Mouse (Mus musculus) limb, embryonic 12.5 days (tissue): ENCODE measurements around the gene Sp7. TPM values are rescaled to one million over a fixed set of nuclear protein-coding genes. Genes with fewer than 3 reads are reported as not detected.

Experiments used
- ATAC-seq: fragments of 200-750 bp; cut with Nextera tagmentation; 2 replicates; pipeline ENCODE4 v1.8.0; 2017; ENCODE audit warnings: low read depth, moderate TSS enrichment; ENCODE audit not compliant: insufficient number of reproducible peaks, insufficient read depth, low FRiP score, low TSS enrichment
- H3K27ac ChIP-seq: fragments of 300-500 bp; sonication (generic); 2 replicates; pipeline ENCODE4 v1.5.1; 2016; ENCODE audit warnings: mild to moderate bottlenecking, moderate library complexity
- H3K27me3 ChIP-seq: fragments of 300-500 bp; sonication (generic); 2 replicates; pipeline ENCODE4 v1.6.1; 2016; ENCODE audit warnings: mild to moderate bottlenecking, moderate library complexity
- H3K36me3 ChIP-seq: fragments of 300-500 bp; sonication (generic); 2 replicates; pipeline ENCODE4 v1.6.1; 2016; ENCODE audit warnings: mild to moderate bottlenecking, moderate library complexity
- H3K4me1 ChIP-seq: fragments of 300-500 bp; sonication (generic); replicated peaks from 2 replicates; pipeline ENCODE4 v1.6.1; 2016
- H3K4me2 ChIP-seq: fragments of 300-500 bp; sonication (generic); 2 replicates; pipeline ENCODE4 v1.6.1; 2016; ENCODE audit warnings: mild to moderate bottlenecking, moderate library complexity
- H3K4me3 ChIP-seq: fragments of 300-500 bp; sonication (generic); replicated peaks from 2 replicates; pipeline ENCODE4 v1.5.1; 2016; ENCODE audit warnings: mild to moderate bottlenecking
- H3K9ac ChIP-seq: fragments of 300-500 bp; sonication (generic); replicated peaks from 2 replicates; pipeline ENCODE4 v1.6.1; 2016; ENCODE audit warnings: mild to moderate bottlenecking, moderate library complexity
- H3K9me3 ChIP-seq: fragments of 300-500 bp; sonication (generic); 2 replicates; pipeline ENCODE4 v1.6.1; 2016; ENCODE audit warnings: mild to moderate bottlenecking, moderate library complexity
- WGBS: fragments of 180-500 bp; shearing (Covaris S2); methylation state at CpG from one replicate; pipeline ENCODE4 v1.1.7; 2016; 5-methylcytosine and 5-hydroxymethylcytosine counted together
- polyA plus RNA-seq: library from polyadenylated mRNA; unstranded; fragments of >200 nt; fragmentation: Nextera tagmentation; extraction: Ambion mirVana; gene quantifications from 2 replicates; pipeline ENCODE4 v1.2.1, GENCODE M21; 2016

The Sp7 gene
- polyA plus RNA-seq, 1 experiment from 2014 or later, result 3.1 TPM

- H3K9ac ChIP-seq, result no peak overlapping the region
- no peaks in the 10 kb centered on the region for H3K27me3 ChIP-seq
- no peak overlapping the region for H3K4me3 ChIP-seq
- H3K36me3 ChIP-seq, result no peaks in the 10 kb centered on the region
- H3K9me3 ChIP-seq, result no peaks in the 10 kb centered on the region
- WGBS, result 86% methylated on average over 6 of the region's 6 CpGs
- H3K4me2 ChIP-seq, result no peak overlapping the region
- H3K4me1 ChIP-seq, result no peaks in the 10 kb centered on the region
- H3K27ac ChIP-seq, result no peak overlapping the region
- ATAC-seq, result no peak
These were observed 16.7 kb upstream of the Sp7 start for GRCm38 (mm10) chr15:102383671-102384070.

GRCm38 (mm10) chr15:102381575-102381974 is 14.6 kb upstream of the Sp7 start:
- 1% methylated on average over 7 of the region's 7 CpGs for WGBS
- H3K4me1 ChIP-seq, result peaks cover 18% of the 10 kb centered on the region
- H3K27me3 ChIP-seq, result no peaks in the 10 kb centered on the region
- no peak overlapping the region for H3K27ac ChIP-seq
- H3K4me3 ChIP-seq, result no peak overlapping the region
- H3K9me3 ChIP-seq, result no peaks in the 10 kb centered on the region
- H3K9ac ChIP-seq, result no peak overlapping the region
- no peaks in the 10 kb centered on the region for H3K36me3 ChIP-seq
- ATAC-seq, result 0 out of 2 replicates have a peak, but pooled peaks have one; percentile 57
- H3K4me2 ChIP-seq, result no peak overlapping the region

GRCm38 (mm10) chr15:102377810-102378262 is 10.9 kb upstream of the Sp7 start:
- ATAC-seq, result no peak
- Histone ChIP-seq H3K36me3 (no peaks in the 10 kb centered on the region), H3K4me1 (peaks cover 24% of the 10 kb centered on the region), H3K27ac (peak overlapping the region; percentile 93), H3K9me3 (no peaks in the 10 kb centered on the region), H3K4me2 (peak overlapping the region; percentile 91), H3K4me3 (peak overlapping the region; percentile 62), H3K27me3 (no peaks in the 10 kb centered on the region), H3K9ac (peak overlapping the region; percentile 19; the same call in 1 of the 2 replicates)
- WGBS, result 2% methylated on average over 10 of the region's 10 CpGs

GRCm38 (mm10) chr15:102377163-102377543 is 10.2 kb upstream of the Sp7 start:
- no peak; the same call in 1 of the 2 replicates for ATAC-seq
- under 1% methylated on average over 7 of the region's 7 CpGs for WGBS
- Histone ChIP-seq H3K4me1 (peaks cover 24% of the 10 kb centered on the region), H3K36me3 (no peaks in the 10 kb centered on the region), H3K4me2 (peak overlapping the region; percentile 91), H3K9me3 (no peaks in the 10 kb centered on the region), H3K4me3 (peak overlapping the region; percentile 62), H3K9ac (peak overlapping the region; percentile 81), H3K27ac (peak overlapping the region; percentile 93), H3K27me3 (no peaks in the 10 kb centered on the region)

- Histone ChIP-seq H3K36me3 (no peaks in the 10 kb centered on the region), H3K4me2 (peak overlapping the region; percentile 91), H3K9ac (peak overlapping the region; percentile 81), H3K27ac (peak overlapping the region; percentile 93), H3K9me3 (no peaks in the 10 kb centered on the region), H3K27me3 (no peaks in the 10 kb centered on the region), H3K4me1 (peaks cover 24% of the 10 kb centered on the region), H3K4me3 (peak overlapping the region; percentile 62)
- peak; percentile 68 for ATAC-seq
- WGBS, result under 1% methylated on average over 43 of the region's 43 CpGs
These were observed 9.6 kb upstream of the Sp7 start for GRCm38 (mm10) chr15:102376453-102377162.

GRCm38 (mm10) chr15:102370727-102371126 is 3.7 kb upstream of the Sp7 start:
- H3K9me3 ChIP-seq, result no peaks in the 10 kb centered on the region
- H3K4me1 ChIP-seq, result peaks cover 30% of the 10 kb centered on the region
- no peaks in the 10 kb centered on the region for H3K36me3 ChIP-seq
- WGBS, result 2% methylated on average over 10 of the region's 10 CpGs
- H3K27me3 ChIP-seq, result no peaks in the 10 kb centered on the region
- 0 out of 2 replicates have a peak overlapping the region, but pooled peaks have one; percentile 15 for H3K4me3 ChIP-seq
- H3K4me2 ChIP-seq, result peak overlapping the region; percentile 48
- peak overlapping the region; percentile 46 for H3K9ac ChIP-seq
- peak; percentile 71 for ATAC-seq
- peak overlapping the region; percentile 54; the same call in 1 of the 2 replicates for H3K27ac ChIP-seq

GRCm38 (mm10) chr15:102369972-102370371 is 3.0 kb upstream of the Sp7 start:
- H3K27me3 ChIP-seq, result peaks cover 1% of the 10 kb centered on the region; the same call in 1 of the 2 replicates
- 13% methylated on average over 13 of the region's 13 CpGs for WGBS
- no peaks in the 10 kb centered on the region for H3K36me3 ChIP-seq
- H3K9me3 ChIP-seq, result no peaks in the 10 kb centered on the region
- H3K9ac ChIP-seq, result peak overlapping the region; percentile 46; the same call in 1 of the 2 replicates
- H3K4me1 ChIP-seq, result peaks cover 33% of the 10 kb centered on the region
- peak overlapping the region; percentile 54; the same call in 1 of the 2 replicates for H3K27ac ChIP-seq
- no peak overlapping the region for H3K4me3 ChIP-seq
- peak overlapping the region; percentile 48 for H3K4me2 ChIP-seq
- ATAC-seq, result no peak

GRCm38 (mm10) chr15:102366238-102366637 is 744 bp downstream of the Sp7 start:
- H3K27ac ChIP-seq, result 0 out of 2 replicates have a peak overlapping the region, but pooled peaks have one; percentile 18
- H3K4me1 ChIP-seq, result peaks cover 42% of the 10 kb centered on the region
- no peaks in the 10 kb centered on the region for H3K36me3 ChIP-seq
- peak overlapping the region; percentile 64 for H3K4me2 ChIP-seq
- H3K9ac ChIP-seq, result peak overlapping the region; percentile 50; the same call in 1 of the 2 replicates
- H3K9me3 ChIP-seq, result no peaks in the 10 kb centered on the region
- peaks cover 4% of the 10 kb centered on the region for H3K27me3 ChIP-seq
- ATAC-seq, result no peak
- 8% methylated on average over 7 of the region's 7 CpGs for WGBS
- H3K4me3 ChIP-seq, result peak overlapping the region; percentile 30

GRCm38 (mm10) chr15:102364678-102365077 is 2.3 kb downstream of the Sp7 start:
- 0 out of 2 replicates have a peak overlapping the region, but pooled peaks have one; percentile 64 for H3K4me2 ChIP-seq
- no peaks in the 10 kb centered on the region for H3K9me3 ChIP-seq
- H3K27ac ChIP-seq, result no peak overlapping the region
- peaks cover 27% of the 10 kb centered on the region for H3K4me1 ChIP-seq
- no peak for ATAC-seq
- no peak overlapping the region for H3K4me3 ChIP-seq
- WGBS, result 94% methylated on average over 1 of the region's 1 CpGs
- H3K9ac ChIP-seq, result no peak overlapping the region
- H3K36me3 ChIP-seq, result no peaks in the 10 kb centered on the region
- H3K27me3 ChIP-seq, result peaks cover 8% of the 10 kb centered on the region

GRCm38 (mm10) chr15:102362648-102363047 is 4.3 kb downstream of the Sp7 start:
- peak; percentile 32; the same call in 1 of the 2 replicates for ATAC-seq
- H3K27ac ChIP-seq, result peak overlapping the region; percentile 75
- H3K4me1 ChIP-seq, result peaks cover 43% of the 10 kb centered on the region

GRCm38 (mm10) chr15:102358834-102359233 is 8.1 kb downstream of the Sp7 start:
- 25% methylated on average over 5 of the region's 5 CpGs for WGBS
- Histone ChIP-seq H3K27me3 (peaks cover 21% of the 10 kb centered on the region), H3K27ac (no peak overlapping the region), H3K9me3 (no peaks in the 10 kb centered on the region), H3K4me2 (peak overlapping the region; percentile 52), H3K36me3 (no peaks in the 10 kb centered on the region), H3K4me3 (no peak overlapping the region), H3K9ac (no peak overlapping the region), H3K4me1 (peaks cover 55% of the 10 kb centered on the region)
- ATAC-seq, result no peak

More at GRCm38 (mm10) chr15:102362648-102363047, 4.3 kb downstream of the Sp7 start:
- peaks cover 25% of the 10 kb centered on the region for H3K27me3 ChIP-seq
- WGBS, result 9% methylated on average over 14 of the region's 14 CpGs
- H3K9me3 ChIP-seq, result no peaks in the 10 kb centered on the region
- peak overlapping the region; percentile 18; the same call in 1 of the 2 replicates for H3K4me3 ChIP-seq
- peak overlapping the region; percentile 47 for H3K9ac ChIP-seq
- no peaks in the 10 kb centered on the region for H3K36me3 ChIP-seq
- H3K4me2 ChIP-seq, result peak overlapping the region; percentile 51
